Mouse (Mus musculus) spleen, postnatal 10 days (tissue): ENCODE results near the gene Dab1.

Experiments used
- DNase-seq, 2 experiments: peaks; one replicate each; pipeline ENCODE4 v3.0.0; 2021 to 2022; ENCODE audit warnings: low spot score in 2 of 2

Dab1 gene

DNA sequence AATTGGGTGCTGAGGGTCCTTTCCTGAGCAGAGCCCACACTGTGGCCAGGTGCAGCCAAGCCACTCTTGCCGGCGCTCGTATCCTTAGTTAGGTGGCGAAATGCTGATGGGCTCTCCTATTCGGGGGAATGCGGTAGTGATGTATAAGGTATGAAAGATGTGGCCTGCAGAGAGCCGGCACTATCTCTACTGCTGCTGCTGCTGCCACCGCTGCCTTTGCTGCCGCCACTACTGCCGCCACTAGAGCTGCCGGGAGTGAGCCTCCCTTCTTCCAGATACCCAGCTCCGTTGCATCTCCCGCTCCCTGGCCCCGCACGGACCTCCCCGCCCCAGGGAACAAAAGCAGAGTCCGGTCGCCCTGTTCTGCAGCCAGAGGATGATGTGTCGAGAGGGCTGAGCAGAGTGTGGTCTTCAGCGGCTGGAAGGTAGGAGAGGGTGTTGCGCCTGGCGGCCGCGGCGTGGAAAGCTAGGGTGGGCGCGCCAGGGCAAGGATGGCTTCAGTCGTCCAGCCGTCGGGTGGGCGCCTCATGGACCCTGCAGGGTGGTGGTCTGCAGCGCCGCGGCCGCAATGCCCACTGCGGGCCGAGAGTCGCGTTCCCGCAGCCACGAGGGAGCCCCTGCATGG lies at the start of gene Dab1:
Gene Dab1 (plus strand): TSS at position 39 of the 625 bp plus-strand sequence.
- DNase-seq: no peak

DNA sequence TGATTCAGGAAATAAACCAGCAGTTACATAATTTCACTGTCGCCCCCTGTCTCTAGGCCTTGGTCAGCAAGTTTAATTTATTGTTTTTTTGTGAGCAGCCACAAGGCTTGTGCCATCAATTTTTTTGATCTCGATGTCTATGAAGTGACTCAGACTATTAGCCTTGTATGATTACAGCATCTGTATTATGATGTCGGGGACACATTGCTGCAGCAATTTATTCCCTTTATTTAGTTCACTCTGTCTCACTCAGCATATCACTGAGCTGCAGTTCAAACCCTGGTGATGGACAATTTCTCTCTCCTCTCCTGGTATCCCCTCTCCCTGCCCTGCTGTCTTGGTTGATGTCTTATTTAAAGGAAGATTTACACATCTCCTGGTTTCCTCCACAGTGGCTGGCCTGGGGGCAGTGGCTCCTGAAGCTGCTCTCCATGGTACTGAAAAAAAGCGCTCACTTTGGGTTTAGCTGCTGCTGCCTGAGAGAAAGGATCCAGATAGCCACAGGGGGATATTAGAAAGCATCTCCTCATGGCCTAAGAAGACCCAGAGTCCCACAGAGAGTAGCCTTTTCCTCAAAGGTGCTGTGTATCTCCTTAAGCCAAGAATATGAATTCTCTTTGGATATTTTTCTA lies 47.3 kb upstream of the Dab1 start:
- DNase-seq: no peak

DNA sequence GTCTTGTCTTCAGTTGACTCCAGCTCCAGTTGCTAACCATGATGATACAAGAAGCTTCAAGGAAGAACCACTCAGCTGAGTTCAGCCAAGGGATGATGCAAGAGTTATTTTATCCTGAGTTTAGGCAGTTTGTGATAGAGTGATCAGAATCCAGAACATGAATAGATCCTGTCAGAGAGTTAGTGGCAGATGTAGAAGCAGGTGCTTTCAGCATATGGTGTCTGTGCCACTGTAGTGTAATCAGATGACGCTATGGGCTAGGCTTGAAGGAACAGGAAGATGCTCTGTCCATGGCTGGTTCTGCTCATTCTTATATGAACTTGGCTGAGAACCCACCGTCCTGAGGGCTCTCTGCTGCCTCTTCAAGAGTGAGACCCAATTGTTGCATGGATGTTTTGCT lies 43.6 kb upstream of the Dab1 start:
- DNase-seq: no peak

GRCm38 (mm10) chr4:103576305-103576704 lies 42.9 kb upstream of the Dab1 start:
- DNase-seq: no peak

DNA sequence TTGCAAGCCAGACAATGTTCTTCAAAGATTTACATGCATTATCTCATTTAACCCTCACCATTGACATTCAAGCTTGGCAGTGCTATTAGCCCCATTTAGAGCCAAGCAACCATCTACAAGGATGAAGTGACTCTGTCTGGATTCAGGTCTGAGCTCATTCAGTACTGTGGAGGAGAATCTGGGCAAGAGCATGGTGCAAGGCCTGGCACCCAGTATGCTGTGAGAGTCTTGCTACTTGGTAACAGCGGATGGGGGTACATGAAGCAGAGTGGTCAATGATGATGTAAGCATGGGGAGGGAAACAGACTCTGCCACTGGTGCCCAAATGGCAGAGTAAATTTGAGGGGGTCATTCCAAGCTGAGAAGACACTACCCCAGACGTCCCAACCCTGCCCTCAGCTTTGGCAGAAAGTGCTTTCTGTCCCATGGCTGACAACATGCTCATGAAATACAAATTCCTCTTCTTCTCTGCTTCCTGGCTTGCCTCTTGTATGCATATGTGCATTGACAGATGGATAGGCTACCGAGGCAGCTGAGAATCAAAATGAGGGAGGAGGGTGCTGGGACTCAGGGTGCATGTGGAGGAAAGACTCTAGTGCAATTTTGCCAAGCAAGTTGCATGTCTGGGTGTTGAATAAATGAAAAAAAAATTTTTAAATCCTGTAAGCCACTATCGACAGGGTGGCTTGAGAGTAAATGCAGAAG lies 41.9 kb upstream of the Dab1 start:
- DNase-seq: no peak

- DNase-seq: no peak
Measured at GRCm38 (mm10) chr4:103577821-103578220, 41.3 kb upstream of the Dab1 start.

DNA sequence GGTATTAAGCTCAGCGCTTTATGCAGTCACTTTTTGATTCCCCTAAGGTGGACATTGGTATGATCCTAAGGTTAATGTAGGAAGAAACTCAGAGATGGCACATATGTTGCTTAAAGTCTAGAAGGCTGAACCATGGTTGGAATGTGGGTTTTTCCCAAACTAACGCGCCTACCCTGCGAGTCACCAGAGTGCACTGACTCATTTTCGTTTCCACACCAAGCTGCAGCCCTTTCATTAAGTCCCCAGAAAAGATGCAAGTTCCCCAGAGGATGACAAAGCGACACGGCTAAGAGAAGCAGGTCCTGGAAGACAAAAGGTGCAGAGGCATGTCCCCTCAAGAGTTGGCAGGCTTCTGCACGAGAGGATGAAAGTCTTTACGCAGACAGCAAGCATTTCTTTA lies 39.1 kb upstream of the Dab1 start:
- no peak for DNase-seq

DNA sequence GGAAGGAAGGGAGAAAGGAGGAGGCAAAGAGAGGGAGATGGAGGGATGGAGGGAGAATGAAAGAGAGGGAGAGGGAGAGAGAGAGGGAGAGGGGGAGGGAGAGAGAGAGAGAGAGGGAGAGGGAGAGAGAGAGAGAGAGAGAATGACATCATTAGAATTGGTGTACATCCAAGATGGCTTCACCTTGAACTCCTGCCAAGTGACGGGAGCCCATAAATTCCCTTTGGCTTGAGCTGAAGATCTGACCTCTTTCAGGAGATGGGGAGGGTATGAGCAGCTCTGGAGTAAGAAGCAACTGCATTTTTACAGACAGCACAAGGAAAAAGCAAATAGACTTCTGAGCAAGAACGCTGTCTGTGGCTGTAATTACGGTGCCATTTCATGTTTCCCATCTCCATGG lies 4.1 kb upstream of the Dab1 start:
- no peak for DNase-seq

GRCm38 (mm10) chr4:103619946-103620371 lies 800 bp downstream of the Dab1 start:
- no peak for DNase-seq

DNA sequence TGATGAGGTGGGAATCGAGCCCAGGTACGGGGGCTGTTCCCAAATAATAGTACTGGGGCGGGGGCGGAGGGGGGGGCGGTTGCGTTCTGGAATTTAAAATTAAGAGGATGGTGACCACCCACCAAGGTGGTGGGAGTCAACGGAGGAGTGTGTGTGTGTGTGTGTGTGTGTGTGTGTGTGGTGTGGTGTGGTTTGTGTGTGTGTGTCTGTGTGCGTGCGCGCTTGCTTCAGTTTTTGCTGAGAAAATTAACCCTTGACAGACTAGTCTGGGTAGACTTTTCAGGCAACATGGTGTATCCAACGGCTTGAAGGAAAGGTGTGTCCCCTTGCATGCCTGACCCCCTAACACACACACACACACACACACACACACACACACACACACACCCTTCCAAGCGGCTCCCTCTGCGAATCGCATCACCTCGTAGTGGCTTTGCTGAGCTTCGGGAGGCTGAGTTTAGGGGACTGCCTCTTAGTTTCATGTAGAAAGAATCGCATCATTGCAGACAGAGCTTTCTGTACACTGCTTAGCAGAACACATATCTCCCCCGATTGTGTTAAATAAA lies 1.5 kb downstream of the Dab1 start:
- DNase-seq: no peak

- no peak for DNase-seq
Measured at GRCm38 (mm10) chr4:103621586-103621985, 2.4 kb downstream of the Dab1 start.

DNA sequence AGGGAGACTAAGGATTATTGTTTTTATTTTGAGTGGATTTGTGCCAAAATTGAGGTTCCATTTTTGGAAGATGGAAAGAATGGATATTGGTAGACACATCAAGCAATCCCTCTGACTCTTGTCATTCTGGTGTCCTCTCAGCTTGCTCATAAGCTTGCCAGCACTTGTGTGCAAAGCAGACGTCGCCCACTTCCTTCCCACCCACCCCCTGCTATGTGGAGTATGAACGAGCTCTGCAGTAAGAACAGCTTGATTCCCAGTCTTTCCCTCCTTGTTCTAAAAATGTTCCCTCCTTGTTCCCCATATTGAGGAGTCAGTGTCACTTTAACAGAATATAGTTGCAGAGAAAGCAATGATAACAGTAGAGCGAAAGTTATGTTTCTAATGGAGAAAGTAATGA lies 11.0 kb downstream of the Dab1 start:
- no peak for DNase-seq

GRCm38 (mm10) chr4:103636168-103636776 lies 17.1 kb downstream of the Dab1 start:
- DNase-seq: no peak

DNA sequence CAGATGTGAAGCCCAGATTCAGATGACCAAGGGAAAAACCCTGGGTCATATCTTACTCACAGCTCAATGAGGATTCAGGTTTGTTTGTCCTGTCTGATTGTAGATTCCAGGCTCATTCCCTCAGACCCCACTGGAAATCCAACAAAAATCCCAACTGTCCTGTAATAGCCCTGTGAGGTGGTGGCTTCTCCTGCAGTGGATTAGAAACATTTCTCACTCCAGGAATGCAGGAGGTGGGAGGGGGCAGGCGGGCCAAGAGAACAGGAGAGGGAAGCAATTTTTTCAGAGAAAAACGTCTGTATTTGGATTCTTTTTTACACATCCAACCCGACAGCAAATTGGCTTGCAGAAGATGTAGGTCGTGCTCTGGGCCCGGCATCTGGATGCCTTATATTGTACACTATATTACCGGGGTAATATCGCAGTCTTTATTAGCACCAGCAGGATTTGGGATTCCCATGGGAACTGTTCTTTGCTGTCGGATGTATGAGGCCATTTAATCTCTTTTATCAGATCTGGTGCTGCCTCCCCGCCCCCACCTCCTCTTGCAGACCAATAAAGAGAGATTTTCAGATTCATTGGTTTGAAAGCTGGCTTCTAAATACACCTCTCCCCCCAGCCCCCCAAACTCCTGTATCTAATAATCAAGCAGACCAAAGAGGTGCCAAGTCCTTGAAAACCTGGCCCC lies 29.2 kb downstream of the Dab1 start:
- DNase-seq: no peak

- no peak for DNase-seq
Measured at GRCm38 (mm10) chr4:103655740-103656139, 36.6 kb downstream of the Dab1 start.

DNA sequence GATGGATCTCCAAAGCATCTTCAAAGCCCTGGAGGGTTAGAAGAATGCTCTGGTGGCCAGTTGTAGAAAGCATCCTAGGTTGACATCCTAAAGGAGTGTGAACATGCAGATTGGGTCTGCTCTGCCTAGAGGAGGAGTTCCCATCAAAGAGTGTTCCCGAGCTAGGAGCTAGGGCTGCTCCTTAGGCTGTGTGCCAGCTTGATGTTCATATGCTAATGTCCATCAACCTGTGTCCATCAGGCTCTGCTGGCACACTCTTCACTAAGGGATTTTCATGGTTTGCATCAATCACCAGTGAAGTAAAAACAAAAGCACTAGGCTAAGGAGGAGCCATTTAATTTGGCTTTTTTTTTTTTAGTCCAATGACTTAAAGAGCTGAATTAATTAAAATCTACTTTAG lies 42.2 kb downstream of the Dab1 start:
- no peak for DNase-seq

DNA sequence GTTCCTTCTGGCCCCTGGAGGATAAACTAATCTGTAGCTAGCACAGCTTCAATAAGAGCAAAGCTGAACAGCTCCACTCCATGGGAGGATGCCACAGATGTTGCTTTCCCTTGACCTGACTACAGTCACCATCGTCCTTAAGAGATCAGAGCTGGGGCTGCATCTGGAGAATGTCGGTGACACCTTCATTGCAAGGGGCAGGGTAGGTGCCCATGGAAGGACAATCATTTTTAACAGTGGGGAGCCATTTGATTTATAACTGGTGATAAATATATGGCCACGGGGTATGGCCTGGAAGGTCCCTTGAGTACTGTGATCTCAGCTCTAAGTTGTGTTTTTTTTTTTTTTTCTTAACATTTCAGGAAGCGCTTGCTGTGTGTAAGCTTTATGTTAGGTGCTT lies 48.3 kb downstream of the Dab1 start:
- DNase-seq: no peak

DNA sequence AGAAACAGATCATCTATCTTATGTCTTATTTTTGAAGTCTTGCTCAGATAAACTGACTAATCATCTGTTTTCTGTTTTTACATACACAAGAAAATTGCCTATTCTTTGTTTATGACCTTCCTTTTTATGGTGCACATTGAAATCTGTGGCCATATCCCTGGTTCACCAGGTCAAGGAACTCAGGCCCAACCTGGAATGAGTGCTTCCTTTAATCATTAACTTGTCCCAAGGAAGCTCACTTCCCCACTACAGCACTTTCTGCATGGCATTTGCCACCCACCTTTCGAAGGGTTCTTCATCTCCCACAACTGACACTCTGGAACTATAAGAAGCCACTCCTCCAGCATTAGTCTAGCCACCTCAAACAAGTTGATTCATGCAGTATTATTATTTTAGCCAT lies 58.0 kb downstream of the Dab1 start:
- no peak for DNase-seq

- no peak for DNase-seq
Measured at GRCm38 (mm10) chr4:103678501-103678900, 59.3 kb downstream of the Dab1 start.

- DNase-seq: no peak
Measured at GRCm38 (mm10) chr4:103685136-103685535, 66.0 kb downstream of the Dab1 start.

DNA sequence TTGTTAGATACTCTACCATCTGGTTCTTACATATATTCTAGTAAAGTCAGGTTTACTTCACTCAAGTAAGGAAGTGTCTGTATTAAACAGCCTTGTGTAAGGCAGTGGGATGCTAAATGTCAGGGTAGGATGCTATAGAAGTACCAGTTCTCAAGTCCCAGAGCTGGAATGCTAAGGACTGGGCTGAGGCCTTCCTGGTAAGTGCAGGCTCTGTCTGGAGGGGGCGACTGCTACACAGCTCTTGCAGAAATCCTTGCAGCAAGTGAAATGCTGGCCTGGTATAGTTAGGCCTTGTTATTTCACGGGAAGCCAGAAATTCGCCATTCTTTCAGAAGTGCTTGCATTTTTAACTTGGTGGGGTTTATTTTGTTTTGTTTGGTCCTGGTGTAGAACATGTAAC lies 72.6 kb downstream of the Dab1 start:
- no peak for DNase-seq

DNA sequence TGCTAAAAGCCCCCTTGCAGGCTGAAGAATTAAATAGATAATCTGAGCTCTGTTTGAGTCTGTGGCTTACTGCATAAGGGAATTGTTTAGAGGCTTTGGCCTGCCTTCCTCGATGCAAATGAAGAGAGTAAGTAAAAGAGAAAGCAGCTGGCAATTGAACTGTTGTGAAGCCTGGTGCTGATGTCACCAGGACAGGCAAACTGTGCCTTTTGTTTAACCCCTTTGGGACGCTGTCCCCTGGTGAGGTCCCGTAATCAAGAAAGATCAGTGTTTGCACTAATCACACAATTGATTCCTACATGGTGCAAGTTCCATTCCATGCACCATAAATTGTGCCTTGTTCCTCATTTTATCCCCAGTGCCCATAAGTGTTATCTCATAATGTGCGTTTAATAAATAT lies 80.6 kb downstream of the Dab1 start:
- no peak for DNase-seq
